Mouse (Mus musculus): Measurements from ENCODE around the gene Nfatc3.
A peak's percentile ranks its signal among the peaks of the same experiment; 100 is the strongest.

Gene Nfatc3

DNA sequence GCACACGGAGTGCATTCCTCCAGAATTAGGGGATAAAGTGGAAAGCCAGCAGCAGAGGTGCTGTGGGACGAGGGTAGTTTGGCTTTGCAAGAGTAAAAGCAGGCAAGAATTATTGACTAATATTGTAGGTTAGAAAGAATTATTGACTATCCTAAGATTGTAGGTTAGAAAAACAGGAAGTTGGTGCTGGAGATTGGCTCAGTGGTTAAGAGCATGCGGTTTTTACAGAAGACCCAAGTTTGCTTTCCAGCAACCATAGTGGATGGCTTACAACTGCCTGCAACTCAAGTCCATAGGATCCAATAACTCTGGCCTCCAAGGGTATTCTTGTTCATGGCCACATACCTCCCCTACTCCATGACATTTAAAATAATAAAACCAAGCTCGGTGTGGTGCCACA lies 87.4 kb downstream of the Nfatc3 start:
- DNase-seq (ENCODE audit: low spot score in 2 of 2) = no peak

DNA sequence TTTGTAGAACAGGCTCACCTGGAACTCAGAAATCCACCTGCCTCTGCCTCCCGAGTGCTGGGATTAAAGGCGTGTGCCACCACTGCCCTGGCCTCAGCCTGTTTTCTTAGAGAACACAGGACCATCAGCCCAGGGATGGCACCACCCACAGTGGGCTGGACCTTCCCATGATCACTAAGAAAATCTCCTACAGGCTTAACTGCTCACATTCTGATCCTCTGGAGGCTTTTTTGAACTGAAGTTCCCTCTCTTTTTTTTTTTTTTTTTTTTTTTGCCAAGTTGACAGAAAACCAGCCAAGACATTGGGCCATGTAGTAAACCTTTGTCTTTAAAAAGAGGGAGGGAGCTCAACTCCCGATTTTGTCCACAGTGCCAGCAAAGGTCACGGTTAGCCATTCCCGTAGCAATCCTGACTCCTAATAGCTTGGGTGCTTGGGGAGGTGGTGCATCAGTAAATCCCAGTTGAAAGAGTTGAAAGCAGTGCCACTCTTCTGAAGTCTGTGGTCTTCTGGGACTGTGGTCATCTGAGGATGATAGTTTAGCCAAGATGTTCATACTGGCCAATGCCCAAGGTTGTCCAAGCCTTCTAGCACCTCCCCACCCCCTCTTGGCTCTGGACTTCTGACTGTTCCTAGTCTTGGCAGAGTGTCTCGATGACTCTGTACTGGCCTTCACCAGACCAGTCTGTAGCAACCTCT lies 89.4 kb downstream of the Nfatc3 start:
- no peak for DNase-seq (ENCODE audit: low spot score in 2 of 2)

DNA sequence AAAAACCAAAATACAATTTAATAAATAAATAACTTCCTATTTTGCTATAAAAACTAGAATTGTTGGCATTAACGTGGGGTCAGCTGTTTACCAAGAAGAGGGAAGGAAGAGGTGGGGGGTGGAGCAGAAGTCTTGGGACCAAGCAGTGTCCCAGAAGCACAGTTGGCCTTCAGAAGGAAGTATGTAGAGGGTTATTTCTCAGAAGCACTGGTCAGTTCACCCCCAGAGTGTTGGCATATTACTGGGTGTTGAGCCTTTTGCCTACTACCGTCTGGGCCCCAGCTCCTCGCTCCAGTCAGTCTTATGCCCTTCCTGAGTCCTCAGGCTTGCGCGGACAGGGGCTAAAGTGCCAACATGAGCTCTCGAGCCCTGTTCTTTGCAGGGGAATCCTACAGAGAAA lies 90.4 kb downstream of the Nfatc3 start:
- no peak for DNase-seq (ENCODE audit: low spot score in 2 of 2)

DNA sequence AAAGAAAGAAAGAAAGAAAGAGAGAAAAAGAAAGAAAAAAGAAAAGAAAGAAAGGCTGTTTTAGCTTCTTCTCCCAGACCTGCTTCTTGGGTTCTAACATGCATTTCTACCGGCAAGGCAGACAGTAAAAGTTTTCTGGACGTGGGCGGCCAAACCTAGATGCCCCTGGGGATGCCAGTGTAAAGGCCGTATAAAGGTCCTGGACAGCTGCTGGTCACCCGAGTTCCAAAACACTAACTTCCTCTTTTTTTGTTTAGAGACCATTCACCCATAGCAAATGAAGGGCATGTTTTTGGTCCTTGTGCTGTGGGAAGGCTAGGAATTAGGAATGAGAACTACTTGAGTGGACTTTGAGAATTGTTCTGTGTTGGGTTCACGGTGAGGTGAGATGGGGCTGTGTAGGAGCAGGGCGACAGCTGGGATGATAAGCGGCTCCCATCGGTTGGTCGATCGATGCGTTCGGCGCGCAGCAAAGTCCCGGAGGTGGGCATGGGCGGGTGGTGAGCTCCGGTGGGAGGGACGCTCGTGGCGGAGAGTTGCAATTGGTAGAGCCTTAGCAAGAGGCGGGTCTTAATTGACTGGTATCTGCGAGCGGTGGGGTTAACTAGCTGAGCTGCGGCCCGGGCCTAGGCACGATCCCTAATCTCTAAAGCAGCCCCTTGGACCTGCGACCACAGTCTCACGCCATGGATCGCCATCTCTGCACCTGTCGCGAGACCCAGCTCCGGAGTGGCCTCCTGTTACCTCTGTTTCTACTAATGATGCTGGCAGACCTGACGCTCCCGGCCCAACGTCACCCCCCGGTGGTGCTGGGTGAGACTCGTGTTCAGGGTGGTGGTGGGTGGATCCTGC lies 91.4 kb downstream of the Nfatc3 start, which contains the start of gene Pla2g15:
Gene Pla2g15 (plus strand): TSS at position 599 of the 852 bp plus-strand sequence.
- peak; percentile 89 to 91 for DNase-seq (ENCODE audit: low spot score in 2 of 2)

DNA sequence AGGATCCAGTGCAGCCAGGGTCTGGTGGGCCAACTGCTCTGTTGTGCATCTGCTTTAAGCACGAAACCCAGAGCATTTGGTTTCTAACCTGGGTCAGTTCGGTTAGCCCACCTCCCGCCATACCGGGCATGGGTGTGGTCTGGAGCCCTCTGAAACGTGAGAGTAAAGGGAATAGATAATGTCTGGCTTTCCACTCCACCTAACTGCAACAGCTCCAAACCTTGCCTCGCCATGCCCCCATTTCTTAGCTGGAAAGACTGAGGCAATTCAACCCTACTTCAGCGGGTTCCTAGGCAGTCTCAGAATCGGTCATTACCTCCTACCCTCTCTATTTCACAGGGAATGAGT lies 92.0 kb downstream of the Nfatc3 start:
- no peak for DNase-seq (ENCODE audit: low spot score in 2 of 2)

DNA sequence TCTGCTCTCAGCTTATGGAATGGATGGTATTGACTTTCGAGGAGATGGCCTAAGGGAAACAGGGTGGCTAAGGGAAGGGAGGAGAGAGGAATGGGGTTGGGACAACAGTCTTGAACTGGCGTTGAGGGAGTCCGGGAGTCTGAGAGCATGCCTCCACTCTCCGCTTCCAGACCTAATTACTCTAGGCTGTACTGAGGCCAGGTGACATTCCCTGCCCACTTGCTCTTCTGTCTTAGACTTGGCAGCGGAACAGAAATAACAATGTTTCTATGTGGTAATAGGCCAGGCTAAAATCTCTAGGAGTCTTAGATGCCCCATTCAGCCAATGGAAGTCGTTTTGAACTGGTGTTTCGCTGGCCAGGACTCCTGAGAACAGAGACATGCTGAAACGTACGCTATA lies 92.4 kb downstream of the Nfatc3 start:
- DNase-seq (ENCODE audit: low spot score in 2 of 2) = no peak

DNA sequence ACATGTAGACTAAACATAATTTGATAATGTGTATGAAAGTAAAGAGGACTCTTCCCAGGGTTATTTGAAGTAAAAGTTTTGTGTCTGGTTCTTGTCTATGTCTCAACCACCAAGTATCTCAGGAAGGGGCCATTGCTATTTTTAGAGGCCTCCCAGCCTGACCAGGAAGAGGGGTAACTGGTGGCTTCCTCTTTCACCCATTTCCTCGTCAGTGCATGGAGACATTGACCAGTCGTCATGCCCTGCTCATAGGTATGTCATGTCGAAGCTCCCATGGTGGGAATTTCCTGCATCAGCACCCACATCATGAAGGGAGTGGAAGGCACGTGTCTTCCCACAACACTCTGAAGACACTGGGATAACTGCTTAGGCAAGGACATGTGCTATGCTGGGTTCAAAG lies 94.2 kb downstream of the Nfatc3 start:
- no peak for DNase-seq (ENCODE audit: low spot score in 2 of 2)

DNA sequence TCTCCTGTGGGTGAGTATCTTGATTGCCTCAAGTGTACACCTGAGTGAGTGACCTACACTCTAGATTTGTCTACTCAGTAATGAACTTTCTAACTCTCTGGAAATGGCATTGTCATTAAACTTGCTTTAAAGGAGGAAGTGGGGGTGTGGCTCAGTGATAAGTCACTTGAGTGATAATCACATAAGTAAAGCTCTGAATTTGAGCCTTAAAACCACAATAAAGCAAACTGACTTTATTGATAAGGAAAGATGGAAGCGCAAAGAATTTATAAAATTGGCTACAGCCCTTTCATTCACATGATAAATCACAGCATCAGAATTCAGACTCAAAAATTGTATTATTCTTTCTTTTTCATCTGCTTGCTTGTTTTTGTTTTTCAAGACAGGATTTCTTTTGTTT lies 98.8 kb downstream of the Nfatc3 start:
- no peak for DNase-seq (ENCODE audit: low spot score in 2 of 2)

DNA sequence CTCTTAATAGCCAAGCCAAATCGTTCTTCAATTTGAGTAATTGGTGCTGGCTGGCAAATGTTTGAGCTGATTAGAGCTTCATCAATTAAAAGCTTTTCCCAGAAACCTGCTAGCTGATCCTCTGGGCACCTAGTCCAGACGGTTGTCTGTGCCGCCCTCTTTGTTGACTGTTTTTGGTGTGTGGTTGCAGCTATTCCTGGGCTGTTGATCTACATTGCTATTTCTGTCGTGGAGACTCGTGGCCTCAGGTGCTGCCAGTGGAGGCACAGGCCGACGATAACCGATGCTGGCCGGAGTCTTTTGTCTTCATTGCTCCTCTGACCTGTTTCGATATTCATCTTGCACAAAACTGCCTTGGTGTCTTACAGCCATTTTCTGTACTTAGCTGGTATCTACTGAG lies 99.7 kb downstream of the Nfatc3 start:
- DNase-seq (ENCODE audit: low spot score in 2 of 2) = no peak

DNA sequence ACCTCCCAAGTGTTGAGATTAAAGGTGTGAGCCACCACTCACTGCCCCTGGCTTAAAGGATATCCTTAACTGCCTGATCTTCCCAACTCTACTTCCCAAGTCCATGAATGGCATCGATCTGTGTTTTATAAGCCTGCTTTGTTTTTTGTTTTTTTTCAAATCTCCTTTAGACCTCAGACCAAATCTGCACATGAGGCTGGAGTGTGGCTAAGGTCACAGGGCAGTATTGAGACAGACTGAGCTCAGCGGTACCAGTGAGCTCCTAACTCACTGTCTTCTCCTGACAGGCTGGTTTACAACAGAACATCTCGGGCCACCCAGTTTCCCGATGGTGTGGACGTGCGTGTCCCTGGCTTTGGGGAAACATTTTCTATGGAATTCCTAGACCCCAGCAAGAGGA lies 101.2 kb downstream of the Nfatc3 start:
- DNase-seq (ENCODE audit: low spot score in 2 of 2) = no peak

DNA sequence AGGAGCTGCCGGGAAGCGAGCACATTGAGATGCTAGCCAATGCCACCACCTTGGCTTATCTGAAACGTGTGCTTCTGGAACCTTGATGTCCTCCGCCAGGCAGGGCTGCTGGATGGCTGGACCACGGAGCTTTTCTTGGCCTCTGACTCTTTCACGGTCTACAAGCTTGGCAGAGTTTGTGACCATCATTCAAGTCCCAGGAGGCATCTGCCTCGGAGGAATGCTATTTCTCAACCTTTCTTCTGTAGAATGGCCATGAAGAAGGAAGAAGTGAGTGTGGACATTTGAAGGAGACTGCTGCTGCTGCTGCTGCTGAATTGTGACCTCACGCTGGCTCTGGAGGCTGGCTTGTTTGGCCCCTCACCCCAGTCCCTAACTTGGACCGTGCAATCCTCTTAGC lies 104.6 kb downstream of the Nfatc3 start:
- no peak for DNase-seq (ENCODE audit: low spot score in 2 of 2)

DNA sequence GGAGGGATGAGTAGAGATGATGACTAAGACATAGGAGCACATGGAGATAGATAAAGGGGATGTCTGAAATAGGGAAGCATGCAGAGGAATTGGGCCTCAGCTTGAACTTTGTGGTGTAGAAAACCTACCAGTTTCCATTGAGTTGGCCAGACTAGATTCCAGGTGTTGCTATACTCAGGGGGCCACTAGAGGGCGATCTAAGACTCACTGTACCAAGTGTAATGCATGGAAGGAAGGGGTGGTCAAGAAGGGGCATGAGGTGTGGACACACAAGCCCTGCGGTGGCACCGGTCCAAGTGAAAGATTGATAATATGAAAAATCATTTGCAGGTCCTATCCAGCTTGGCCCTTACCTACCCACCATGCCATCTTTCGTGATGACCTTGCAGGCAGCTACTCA lies 106.8 kb downstream of the Nfatc3 start:
- peak; percentile 57 to 61 for DNase-seq (ENCODE audit: low spot score in 2 of 2)

DNA sequence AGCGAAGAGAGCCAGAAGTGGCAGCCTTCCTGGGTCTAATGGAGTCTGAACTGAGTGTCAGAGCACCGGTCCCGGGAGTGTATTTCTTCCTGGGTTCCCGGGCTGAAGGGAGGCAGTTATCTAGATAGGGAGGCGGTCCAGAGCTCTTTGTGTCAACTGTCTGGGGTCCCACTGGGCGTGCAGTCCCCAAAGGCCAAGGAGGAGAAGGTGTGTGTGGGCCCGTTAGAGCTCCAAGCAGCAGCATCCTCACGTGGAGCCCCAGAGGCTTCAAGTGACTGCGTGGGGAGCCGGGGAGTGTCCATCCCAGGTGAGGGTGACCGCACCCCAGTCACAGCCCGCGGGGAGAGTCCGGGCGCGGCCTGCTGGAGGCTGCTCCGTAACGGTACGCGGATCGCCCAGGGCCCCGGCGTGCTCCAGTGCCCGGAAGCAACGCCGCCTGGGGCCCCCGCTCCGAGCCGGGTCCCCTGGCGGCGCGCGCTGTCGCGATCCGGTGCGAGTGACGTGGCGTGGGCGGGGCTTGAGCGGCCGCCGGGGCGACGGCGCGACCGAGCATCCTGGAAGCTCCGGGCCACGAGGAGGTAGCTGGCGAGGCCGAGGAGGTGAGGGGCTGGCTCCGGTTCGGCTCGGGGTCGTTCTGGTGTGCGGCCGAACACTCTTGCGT lies 109.8 kb downstream of the Nfatc3 start, which contains the start of gene Slc7a6:
Gene Slc7a6 (plus strand): TSS at position 502 of the 661 bp plus-strand sequence.
- peak; percentile 75 to 86 for DNase-seq (ENCODE audit: low spot score in 2 of 2)

DNA sequence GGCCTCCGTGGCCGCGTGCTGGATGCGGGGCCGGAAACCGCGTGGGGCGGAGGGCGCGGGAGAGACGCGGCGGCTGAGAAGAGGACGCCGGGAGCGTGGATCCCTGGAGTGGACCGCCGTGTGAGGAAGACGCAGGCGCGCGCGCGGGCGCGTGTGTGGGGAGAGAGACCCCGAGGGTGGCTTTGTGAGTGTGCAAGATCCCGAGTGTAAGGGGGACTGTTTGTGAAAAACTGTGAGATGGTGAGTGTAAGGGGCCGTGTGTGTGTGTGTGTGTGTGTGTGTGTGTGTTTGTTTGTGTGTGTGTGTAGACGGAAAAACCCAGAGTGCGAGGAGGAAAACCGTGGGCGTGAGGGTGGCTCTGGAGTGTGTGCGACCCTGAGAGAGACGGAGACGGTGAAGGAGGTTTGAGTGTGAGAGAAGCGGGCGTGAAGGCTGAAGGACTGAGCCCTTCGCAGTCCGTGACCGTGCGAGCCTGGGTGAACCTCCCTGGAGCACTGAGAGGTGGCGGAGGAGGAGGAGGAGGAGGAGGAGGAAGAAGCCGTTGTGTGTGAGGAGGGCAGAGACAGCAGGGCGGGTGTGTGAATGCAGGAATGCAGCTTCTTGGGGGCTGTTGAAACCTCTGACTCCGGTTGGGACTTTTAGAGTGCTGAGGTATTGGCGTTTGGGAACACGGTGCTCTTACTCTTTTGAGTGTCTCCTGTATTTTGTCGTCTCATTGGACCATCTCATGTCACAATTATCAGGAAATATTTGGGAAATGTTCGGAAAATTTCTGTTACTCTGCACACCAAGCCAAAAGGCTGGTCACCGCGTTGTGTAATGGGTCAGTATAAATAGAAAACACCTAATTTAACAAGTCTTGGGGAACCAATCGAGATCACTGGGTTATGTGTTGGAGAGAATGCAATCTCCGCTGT lies 110.6 kb downstream of the Nfatc3 start:
- peak in 1 of 2 experiments; percentile 42 for DNase-seq (ENCODE audit: low spot score in 2 of 2)

DNA sequence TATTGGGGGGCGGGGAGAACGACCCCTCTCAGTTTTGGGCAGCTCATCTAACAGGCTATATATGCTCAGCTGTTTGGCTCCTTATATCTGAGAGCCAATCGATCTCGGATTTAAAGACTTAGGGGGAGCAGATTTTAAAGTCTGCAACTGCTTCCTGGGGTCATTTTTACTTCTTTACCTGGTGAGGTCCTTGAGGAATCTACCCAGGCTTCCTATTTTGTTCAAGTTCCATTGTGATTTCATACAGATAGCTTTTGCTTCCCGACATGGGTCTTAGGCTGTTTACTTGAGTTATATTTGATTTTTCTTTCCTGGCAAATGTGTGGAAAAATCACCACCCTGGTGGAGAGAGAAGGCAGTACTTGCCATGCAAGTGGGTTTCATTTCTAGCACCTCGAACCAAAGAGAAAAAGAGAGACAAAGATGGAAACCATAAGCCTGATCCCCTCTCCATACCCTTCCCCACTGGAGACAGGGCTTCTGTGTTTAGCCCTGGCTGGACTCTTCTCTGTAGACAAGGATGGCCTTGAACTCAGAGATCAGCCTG lies 111.4 kb downstream of the Nfatc3 start:
- no peak for DNase-seq (ENCODE audit: low spot score in 2 of 2)

DNA sequence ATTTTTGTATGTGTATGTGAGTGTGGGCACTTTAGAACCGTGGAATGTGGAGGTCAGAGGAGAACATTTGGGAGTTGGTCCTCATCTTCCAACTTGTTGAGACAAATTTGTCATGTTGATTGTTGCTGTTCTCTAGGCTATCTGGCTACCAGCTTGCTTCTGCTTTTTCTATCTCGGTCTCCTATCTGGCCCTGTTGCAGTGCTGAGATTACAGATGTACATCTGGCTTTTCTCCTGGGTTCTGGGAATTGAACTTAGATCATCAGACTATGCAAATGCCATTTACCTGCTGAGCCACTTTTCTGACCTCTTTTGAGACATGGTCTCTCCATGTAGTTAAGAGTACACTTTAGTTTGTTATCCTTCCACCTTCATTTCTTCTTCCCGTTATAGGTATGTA lies 114.9 kb downstream of the Nfatc3 start:
- no peak for DNase-seq (ENCODE audit: low spot score in 2 of 2)

DNA sequence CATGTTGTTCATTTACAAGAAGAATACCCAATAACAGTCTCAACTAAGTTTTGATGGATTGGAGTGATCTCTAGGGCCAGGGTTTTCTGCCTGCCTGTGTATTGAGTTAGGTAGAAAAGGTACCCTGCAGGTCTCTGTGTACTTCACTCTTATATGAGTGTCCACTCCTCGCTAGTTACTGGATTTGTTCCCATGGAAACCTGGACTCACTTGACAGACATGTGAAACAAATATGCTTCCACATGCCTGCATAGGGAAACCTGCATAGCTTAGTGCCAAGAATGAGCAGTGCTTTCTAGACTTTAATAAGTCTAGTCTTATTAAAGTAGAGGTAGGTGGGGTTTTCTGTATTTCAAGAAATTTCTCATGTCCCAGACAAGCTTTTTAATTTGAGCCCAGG lies 118.3 kb downstream of the Nfatc3 start:
- DNase-seq (ENCODE audit: low spot score in 2 of 2) = no peak

DNA sequence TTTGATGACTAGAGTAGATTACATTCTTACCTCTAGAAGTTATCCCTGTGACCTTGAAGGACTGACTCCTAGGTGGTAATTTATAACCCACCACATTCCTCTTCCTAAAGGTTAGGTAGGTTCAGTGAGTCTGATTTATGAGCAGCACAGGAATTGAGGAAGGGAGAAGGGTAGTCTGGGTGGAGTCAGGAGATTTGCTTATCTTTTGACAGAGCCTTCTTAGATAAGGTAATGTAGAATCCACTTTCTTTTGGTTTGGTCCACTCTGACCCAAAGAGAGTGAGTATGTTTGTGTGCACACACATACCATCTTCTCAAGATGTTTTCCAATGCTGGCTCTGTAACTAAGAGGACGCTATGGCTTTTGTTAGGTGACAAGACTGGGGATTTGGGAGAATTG lies 119.0 kb downstream of the Nfatc3 start:
- no peak for DNase-seq (ENCODE audit: low spot score in 2 of 2)

DNA sequence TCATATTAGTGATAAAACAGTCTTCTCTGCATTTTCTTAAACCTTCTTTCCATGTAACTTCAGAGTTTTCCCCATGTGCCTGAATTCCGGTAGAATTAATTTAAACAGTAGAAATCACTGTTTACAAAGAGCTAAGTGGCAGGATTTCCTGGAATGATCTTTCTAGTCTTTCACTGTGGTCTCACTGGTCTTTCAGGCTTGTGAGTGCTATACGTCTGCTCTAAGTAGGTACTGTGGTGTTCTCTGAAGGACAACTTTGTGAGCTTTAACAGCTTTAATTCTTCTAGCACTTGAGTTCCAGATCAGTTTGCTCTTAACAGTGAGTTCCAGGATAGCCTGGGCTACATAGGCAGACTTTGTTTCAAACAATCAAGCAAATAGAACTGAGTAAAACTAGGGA lies 119.8 kb downstream of the Nfatc3 start:
- DNase-seq (ENCODE audit: low spot score in 2 of 2) = no peak
